Mouse (Mus musculus) T-helper 17 cell (primary cell): ENCODE measurements around the gene Dhx9.
"Not testable (repeated sequence)": the region's sequence is repeated elsewhere in the genome, so short reads cannot be mapped to it uniquely, and the experiment has no call there.

ENCODE experiments used
- in situ Hi-C, 2 experiments: fragments of 300-600 bp; cut with MboI, MseI; formaldehyde crosslinking; loops; 1 replicate in 1 of 2; 2 replicates in 1 of 2; pipeline ENCODE4 v1.15.1; 2025; ENCODE audit warnings: high pct_unique_total_duplicates in 2 of 2

The Dhx9 gene

DNA sequence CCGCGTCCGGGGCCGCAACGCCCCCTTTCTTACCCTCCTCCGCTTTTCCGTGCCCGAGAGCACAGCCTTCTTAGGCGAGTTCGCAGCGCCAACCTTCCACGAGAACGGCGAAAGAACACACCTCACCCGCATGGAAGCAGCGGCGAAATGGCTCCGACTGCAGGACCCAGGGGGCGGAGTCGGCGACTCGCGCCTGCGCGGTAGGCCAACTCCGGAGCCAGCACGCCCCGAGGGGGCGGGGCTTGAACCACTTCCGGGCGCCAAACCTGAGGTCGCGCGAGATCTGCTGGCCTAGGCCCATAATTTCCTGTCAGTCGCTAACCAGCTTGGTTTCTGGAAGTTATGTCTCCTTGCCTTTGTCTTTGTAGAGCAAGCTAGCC lies at the start of gene Dhx9:
Dhx9 (minus strand) TSS at position 161 of the 380 bp plus-strand sequence.
- in situ Hi-C loops: no loop called here

DNA sequence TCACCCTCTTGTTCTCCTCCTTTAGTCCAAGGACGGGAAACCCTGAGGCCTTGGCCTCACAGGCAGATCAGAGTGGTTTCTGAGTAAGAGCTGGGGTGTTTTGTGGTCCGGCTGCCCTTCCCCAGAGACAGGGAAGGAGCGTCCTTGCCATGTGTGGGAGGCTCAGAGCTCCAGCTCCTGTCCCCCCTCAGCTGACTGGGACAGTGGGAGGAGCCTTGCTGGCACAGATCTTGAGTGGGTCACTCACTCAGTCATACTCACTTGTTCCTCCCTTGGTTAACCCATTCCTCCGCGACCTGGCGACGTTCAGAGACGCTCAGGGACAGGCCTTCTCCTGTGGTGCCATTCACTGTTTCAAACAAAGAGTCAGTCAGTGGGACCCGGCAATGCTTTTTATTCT lies 48.2 kb upstream of the Dhx9 start:
- in situ Hi-C loops: loop anchor here in 1 of 2 experiments (25.0 kb wide), 1 partner anchor 577 kb away; no protein-coding TSS in a partner anchor

DNA sequence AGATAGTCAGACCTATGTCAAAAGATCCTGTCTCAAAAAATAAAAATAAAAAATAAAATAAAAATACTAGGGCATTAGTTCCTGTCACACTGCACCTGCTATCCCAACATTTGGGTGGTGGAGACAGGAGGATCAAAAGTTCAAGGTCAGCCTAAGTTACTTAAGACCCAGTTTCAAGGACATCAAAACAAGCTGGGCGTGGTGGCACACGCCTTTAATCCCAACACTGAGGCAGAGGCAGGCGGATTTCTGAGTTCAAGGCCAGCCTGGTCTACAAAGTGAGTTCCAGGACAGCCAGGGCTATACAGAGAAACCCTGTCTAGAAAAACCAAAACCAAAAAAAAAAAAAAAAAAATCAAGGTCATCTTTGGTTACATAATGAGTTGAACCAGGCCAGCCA lies 45.4 kb upstream of the Dhx9 start:
- in situ Hi-C loops: loop anchor here in 1 of 2 experiments (25.0 kb wide), 1 partner anchor 579 kb away; no protein-coding TSS in a partner anchor

DNA sequence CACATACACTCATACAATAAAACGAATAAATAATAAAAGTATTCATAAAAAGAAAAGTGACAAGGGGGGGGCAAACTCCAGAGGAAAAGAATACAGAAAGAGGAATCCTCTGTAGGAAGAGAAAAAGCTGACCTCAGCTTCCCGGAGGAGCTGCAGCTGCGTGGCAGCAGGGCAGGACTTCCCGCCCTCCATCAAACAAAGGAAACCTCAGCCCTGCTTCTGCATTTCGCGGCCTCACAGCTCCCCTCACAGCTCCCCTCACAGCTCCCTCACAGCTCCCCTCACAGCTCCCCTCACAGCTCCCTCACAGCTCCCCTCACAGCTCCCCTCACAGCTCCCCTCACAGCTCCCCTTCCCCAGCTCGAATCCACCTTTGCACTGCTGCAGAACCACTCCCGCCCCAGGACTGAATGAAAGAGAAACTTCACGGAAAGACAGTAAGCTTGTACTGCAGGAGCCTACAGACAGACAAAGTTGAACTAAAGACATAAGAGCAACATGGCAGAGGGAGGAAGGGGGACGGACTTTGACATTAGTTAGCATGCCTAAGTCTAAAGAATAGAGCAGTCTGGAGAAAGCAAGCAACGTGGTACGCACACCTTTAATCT lies 44.9 kb upstream of the Dhx9 start:
- in situ Hi-C loops: loop anchor here in 1 of 2 experiments (25.0 kb wide), 1 partner anchor 580 kb away; no protein-coding TSS in a partner anchor

DNA sequence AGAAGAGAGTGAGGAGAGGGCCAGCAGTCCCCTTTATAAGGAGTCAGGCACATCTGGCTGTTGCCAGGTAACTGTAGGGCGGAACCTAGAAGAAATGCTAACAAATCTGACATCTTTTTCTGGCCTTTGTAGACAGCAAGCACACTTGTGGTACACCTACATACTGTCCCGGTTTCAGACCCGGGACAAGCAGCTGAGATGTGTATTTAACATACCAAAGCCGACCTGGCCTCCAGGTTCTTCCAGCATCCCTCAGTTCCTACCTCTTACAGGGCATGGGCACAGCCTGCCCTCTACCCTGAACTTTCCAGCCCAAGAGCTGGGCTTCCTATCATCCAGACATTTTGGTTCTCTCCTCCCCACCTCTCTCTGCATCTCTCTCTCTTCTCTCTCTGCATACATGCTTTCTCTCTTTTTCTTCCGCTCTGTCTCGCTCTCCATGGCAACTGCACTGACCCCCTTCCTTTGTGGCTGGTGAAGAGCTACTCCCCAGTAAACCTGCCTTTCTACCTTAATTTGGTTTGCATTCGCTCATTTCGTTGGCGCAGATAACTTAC lies 44.3 kb upstream of the Dhx9 start:
- in situ Hi-C loops: loop anchor here in 1 of 2 experiments (25.0 kb wide), 1 partner anchor 581 kb away; no protein-coding TSS in a partner anchor

DNA sequence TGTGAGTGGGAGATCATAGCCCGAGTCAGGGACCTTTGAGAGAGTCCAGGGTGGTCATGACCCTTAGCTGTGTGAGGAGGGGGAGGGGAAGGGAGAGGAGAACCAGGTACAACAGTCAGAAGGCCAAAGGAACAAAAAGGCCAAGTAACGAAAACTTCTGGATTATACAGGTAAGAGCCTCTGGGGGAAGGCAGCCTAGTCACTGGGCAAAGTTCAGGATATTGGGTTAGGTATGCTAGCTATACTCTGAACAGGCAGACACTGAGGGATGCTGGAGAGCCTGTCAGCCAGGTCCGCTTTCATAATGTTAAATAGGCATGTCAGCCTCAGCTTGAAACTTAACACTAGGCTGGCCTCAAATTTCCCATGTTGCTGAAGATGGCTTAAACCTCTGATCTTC lies 34.7 kb upstream of the Dhx9 start:
- in situ Hi-C loops: no loop called here

DNA sequence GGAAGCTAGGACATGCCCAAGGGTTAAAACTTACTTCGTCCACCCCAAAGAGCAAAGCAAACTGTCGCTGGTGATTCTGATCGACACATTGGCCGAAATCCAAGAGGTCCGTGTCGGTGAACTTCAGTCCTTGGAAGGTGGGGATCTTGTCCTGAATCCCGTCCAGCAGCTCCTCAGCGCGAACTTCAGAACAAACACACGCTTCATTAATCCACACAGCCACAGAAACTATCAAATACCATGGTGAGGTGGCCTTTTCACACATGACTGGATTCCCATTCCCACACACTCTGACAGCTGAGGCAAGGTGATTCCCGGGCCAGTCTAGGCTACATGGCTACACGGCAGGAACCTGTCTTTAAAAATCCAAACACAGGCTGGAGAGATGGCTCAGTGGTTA lies 27.9 kb upstream of the Dhx9 start:
- in situ Hi-C loops: no loop called here

DNA sequence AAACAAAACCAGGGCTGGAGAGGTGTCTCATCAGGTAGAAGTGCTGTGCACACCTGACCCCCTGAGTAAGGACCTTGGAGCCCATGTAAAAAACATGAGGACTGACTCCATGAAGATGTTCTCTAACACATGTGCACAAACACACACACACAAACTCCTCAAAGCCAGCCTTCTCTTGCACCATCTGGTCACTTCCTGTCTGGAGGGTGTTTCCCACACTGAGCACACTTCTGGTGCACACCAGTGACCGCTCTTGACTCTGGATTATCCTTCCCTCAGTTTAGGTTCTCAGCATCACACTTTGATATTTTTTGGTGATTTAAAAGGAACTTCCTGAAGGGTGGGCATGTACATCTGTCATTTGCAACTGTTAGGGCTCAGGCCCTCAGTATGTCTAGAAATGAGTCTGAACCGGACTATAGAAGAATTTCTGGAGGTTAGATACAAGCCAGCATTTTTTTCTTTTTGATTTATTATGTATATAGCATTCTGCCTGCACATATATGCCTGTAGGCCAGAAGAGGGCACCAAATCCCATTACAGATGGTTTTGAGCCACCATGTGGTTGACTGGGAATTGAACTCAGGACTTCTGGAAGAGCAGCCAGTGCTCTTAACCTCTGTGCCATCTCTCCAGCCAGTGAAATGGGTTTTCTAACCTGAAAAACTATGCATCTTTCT lies 23.0 kb upstream of the Dhx9 start:
- in situ Hi-C loops: no loop called here

DNA sequence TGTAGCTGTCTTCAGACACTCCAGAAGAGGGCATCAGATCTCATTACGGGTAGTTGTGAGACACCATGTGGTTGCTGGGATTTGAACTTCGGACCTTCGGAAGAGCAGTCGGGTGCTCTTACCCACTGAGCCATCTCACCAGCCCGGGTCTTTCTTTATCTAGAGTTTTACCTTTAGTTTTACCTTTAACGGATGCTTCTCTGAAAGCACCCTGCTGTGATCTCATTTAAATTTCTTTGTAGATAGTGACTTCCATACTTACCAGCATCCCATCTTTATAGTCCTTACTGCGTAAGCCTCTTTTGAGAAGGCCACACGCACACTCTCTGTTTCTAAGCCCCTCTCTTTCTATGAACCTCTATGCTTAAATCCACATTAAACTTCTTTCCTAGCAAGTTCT lies 22.1 kb upstream of the Dhx9 start:
- in situ Hi-C loops: not testable (repeated sequence)

DNA sequence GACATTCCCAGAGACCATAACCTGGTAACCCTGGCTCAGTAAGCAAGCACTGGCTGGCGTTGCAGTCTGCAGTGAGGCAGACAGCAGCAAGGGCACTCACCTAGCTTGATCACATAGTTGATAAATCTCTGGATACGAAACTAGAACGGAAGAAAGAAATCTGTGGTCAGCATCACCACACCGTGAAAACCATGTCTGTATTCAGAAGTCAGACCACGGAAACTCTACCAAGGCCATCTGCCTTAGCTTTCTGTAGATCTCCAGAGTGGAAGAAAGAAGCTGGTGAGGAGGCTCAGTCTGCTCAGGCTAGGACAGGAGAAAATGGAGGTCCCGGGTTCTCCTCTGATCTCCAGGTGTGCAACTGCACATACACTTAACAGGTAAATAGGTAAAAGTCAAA lies 21.6 kb upstream of the Dhx9 start:
- in situ Hi-C loops: no loop called here

DNA sequence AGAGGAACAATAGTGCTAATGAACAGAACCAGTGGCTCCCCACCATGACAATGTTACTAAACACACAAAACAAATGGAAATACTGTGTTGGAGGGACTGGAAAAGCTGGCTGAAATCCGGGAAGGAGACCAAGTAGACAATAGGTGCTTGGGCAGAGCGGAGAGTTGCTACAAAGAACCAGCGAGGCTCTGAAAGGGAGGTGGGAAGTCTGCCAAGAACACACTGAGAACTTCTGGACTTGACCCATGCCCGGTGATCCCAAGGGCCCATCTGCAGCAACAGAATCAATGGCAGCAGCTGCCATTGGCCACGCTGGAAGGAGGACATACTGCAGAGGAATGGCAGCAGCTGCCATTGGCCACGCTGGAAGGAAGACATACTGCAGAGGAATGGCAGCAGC lies 18.8 kb upstream of the Dhx9 start:
- in situ Hi-C loops: no loop called here

DNA sequence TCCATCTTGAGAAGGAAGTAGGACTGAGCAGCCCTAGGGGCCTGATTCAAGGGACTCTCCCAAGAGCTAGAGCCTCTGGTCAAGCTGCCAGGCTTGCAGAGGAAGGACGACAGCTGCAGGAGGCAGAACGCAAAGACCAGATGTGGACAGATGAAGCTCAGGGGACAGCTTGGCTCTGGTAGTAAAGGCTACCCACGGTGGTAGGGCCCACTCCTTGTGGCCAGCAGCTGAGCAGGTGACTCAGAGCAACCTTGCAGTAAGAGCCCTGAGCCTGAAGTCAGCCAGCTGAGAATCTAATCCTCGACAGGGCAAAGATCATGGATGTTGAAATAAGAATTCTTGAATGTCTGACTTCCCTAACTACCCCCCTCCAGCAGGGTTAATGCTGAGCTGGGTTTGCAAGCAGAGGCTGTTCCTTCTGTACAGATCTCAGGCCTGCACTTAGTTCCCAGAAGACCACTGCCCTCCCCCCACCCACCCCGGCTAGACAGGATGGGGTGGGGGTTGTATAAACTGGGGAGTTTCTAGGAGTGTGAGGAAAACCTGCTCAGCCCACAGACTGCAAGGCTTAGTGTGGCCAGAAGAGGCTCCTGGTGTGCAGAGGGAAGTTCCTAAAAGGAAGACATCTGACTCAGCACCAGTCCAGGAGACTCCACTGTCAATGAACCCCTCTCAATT lies 14.3 kb upstream of the Dhx9 start:
- in situ Hi-C loops: no loop called here

DNA sequence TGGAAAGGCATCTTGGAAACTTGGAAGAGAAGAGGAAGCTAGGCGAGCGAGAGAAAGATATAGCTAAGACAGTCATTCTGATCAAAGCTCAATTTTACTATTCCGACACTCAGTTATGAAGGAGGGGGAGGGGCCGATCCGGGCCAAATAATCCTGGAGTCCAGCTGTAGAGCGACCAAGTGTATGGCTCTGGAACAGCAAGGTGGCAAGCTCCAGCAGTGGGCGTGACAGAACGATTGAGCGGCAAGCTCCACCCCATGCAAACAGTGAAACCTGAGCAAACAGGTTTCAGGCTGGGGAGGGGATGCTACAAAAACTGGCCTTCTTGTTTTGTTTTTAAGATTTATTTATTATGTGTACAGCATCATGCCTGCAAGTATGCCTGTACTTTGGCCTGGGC lies 12.6 kb upstream of the Dhx9 start:
- in situ Hi-C loops: no loop called here

DNA sequence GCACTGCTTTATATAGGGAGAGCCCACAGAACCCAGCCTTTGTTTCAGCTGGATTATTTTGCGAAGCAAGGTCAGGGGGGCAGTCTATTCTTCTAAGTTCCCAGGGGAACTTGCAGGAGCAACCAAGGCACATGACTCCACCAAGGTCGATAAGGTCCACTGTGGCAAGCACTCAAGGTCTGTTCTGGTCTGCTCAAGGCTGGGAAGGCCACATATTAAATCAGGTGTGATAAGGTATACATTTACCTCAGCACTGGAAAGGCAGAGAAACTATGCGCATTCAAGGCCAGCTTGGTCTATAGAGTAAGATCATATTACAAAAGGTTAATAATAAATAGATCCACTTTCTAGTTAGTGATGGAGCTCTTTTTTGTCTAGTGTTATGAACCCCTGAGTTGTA lies 8.6 kb upstream of the Dhx9 start:
- in situ Hi-C loops: no loop called here

DNA sequence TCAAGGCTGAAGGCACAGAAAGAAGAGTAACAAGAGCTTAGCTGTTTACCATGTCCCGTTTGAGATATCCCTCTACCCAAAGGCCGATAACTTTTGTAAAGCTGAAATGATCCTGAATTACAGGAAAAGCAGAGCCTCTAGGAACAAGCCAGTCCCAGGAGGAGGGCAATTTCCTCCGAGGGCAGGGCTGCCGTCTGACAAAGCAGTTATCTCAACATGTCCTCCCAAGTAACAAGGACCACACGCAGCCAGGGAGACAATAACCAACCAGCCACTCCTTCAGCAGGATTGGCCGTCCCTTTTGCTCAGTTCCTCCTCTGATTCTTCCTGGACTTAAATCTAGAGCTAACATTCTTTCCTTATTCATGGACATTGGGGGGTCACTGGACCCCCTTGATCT lies 6.5 kb upstream of the Dhx9 start:
- in situ Hi-C loops: no loop called here

DNA sequence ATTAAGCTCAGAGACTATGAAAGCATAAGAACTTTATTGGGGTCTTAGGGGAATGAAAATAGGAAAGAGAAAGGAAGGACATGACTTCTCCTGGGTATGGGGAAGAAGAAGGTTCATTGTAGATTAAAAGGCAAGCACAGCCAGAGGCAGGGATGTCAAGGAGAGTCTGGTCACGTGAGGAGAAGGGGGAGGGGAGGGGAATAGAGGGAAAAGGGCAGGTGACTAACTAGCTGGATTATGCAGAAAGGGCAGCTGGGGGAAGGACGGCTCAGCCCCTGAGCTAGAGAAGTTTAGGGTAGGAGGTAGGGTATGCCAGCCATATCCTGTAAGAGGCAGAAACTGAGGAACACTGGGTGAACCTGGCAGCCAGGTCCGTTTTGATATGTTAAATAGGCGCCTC lies 5.9 kb upstream of the Dhx9 start:
- in situ Hi-C loops: no loop called here

DNA sequence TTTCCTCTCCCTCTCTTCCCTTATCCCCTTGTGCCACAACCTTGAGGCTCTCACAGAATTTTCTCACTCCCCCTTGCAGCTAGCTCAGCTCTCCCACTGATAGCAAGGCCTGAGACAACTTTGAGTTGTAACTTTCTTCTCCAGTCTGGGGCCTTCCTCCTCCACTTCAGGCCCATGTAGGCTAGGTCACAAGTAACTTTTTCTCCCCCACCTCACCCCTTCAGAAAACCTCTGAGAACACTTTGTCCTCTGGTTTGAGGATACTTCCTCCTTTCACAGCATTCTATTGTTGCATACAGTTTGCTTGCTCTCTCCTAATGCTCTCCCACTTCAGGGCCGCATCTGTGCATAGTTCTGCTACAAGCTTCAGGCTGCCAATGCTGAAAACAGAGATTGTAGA lies 4.4 kb upstream of the Dhx9 start:
- in situ Hi-C loops: no loop called here

DNA sequence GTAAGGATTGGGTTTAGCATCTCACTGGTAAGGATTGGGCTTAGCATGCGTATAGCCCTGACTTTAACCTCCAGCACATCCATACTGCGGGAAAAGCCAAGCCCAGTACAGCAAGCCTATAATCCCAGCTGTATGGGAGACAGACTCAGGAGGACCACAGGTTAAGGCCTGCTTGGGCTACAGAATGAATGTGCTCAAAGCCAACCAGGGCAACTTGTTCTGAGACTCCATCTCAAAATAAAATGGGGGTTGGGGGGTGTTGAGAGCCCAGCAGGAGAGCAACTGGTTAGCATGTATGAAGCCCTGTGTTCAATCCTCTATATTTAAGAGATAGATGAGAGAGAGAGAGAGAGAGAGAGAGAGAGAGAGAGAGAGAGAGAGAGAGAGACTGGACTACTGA lies 3.9 kb upstream of the Dhx9 start:
- in situ Hi-C loops: no loop called here

DNA sequence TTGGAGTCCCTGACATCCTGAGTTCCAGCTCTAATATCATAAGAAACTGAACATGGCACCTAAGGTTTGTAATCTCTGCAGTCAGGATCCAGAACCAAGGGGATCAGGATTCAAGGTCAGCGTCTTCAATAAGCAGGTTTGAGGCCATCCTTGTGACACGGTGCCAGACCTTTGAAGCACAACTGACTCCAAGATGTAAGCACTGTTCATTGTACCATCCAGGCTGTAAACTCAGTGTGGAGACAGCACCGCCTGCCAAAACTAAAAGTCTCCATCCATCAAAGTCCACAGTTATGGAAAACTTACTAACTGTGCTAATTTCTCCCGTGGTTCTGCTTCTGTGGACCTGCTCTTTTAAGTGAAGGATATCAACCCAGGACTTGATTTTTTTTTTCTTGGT lies 2.5 kb upstream of the Dhx9 start:
- in situ Hi-C loops: no loop called here

DNA sequence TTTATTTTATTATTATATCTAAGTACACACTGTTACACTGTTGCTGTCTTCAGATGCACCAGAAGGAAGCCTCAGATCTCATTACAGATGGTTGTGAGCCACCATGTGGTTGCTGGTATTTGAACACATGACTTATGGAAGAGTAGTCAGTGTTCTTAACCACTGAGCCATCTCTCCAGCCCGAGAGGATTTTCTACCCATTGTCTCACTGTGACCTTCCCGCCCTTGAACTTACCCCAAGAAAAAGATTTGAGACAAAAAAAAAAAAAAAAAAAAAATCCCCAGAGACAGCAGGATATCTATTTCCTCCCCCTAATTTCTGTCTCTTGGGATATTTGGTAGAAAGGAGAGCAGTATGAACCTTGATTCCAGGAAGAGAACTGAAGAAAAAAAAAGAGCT lies 2.1 kb upstream of the Dhx9 start:
- in situ Hi-C loops: no loop called here

DNA sequence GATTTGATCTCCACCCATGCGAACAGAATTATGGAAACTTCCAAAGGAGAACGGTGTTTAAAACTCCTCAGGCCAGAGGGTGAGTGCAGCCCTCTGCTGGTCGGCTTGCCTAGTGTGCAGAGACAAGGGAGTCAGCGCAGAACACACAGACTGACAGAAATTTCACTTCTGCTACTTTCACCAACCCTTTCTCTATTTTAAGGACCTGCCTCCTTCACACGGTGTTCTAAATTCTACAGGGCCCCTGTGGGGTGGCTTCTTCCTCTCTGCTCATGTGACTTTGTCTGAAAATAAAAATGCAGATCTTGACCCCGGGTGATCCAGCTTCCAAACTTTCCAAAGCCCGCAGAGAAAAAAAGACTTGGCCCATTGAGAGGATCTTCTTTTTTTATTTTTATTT lies 1.7 kb upstream of the Dhx9 start:
- in situ Hi-C loops: no loop called here

DNA sequence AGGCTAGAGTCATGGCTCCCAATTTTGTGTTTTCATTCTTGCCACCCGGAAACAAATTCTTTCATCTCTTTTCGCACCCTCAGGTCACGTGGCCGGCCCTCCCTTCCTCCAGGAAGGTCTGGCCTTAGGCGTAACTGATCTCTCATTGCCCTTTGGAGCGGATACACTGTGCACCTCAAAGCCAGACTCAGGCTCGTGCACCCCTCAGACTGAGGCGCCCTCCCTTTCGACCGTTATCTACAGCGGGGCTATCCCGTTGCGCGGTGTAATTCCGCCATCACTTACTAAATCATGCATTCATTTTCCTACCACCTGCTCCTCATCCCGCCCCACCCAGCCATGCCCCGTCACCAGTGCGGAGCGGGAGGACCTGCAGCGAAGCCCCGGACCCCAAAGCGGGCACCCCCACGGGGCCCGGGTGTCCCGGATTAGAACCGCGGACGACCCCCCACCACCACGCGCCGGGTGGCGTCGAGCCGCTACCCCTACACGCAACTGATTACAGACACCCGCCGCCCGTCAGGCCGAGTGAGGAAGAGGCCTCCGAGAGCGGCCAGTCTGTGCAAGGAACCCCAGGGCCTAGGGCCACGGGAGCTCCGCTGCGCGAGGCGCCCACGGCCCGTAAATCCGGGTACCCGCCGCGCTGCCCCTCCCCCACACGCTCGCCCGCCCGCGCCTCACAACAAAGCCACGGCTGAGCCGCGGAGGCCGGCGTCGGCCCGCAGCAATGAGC lies 527 bp downstream of the Dhx9 start:
- in situ Hi-C loops: no loop called here
